Mouse (Mus musculus) ES-E14 (cell line): Measurements from ENCODE around the gene Pex26.

Source experiments
- CHD2 ChIP-seq: IDR thresholded peaks from 2 replicates; pipeline ENCODE4 v1.6.1; 2014; ENCODE audit warnings: mild to moderate bottlenecking, low read depth, low read length, inconsistent platforms
- ZC3H11A ChIP-seq: IDR thresholded peaks from 2 replicates; pipeline ENCODE4 v1.6.1; 2012; ENCODE audit warnings: low read depth, mild to moderate bottlenecking, inconsistent platforms, low read length, borderline replicate concordance

GRCm38 (mm10) chr6:121176731-121177098, 6.8 kb upstream of the Pex26 start:
- TF ChIP-seq ZC3H11A = no peak
- TF ChIP-seq CHD2 = no peak
